Mouse (Mus musculus): ENCODE results near the gene Pclaf. TPM values are rescaled to one million over a fixed set of nuclear protein-coding genes. Genes with fewer than 3 reads are reported as not detected.

The Pclaf gene
- total RNA-seq, 2 experiments from 2014 or later: 0.28 to 0.94 TPM

Other genes starting within 250 kb of the Pclaf start
- gene Oaz2, start 222.2 kb upstream of the Pclaf start, total RNA-seq (2021): 100 to 1,000 TPM; 231 to 232 TPM
- gene Zfp609, start 62.7 kb upstream of the Pclaf start, total RNA-seq (2021): 10 to 100 TPM; 15.1 to 20.6 TPM
- gene Trip4, start 18.6 kb downstream of the Pclaf start, total RNA-seq (2021): 10 to 100 TPM; 11.8 to 13.1 TPM
- gene Csnk1g1, start 18.7 kb downstream of the Pclaf start, total RNA-seq (2021): 1 to 10 TPM; 6.8 to 7.3 TPM
- 10 to 100 TPM; 50.9 to 69.2 TPM for gene Ppib, start 170.0 kb downstream of the Pclaf start, total RNA-seq (2021)
- under 1 TPM; 0.18 to 0.21 TPM for gene Snx22, start 179.5 kb downstream of the Pclaf start, total RNA-seq (2021)
- gene Snx1, start 236.3 kb downstream of the Pclaf start, total RNA-seq (2021): 10 to 100 TPM; 14.0 to 16.7 TPM
- 10 to 100 TPM; 42.1 to 47.7 TPM for gene Ciao2a, start 236.4 kb downstream of the Pclaf start, total RNA-seq (2021)

Measured in gastrocnemius, postnatal 25 days (tissue).